Mouse (Mus musculus) megakaryocyte, adult 5-6 weeks (primary cell): ENCODE measurements around the gene Entr1. TPM values are rescaled to one million over a fixed set of nuclear protein-coding genes. Genes with fewer than 3 reads are reported as not detected.

Source experiments
- ATAC-seq: 2 replicates; pipeline ENCODE4 v1.8.0; 2016; ENCODE audit warnings: mild to moderate bottlenecking, inconsistent platforms; ENCODE audit not compliant: poor library complexity, severe bottlenecking
- total RNA-seq, 2 experiments: library from RNA; stranded (forward) in 1 of 2; stranded (reverse) in 1 of 2; fragments of 153-499, 151-499 nt in 1 of 2; fragments of 221-1000, 200-1000 nt in 1 of 2; gene quantifications; 2 replicates each; pipeline versions ENCODE4 v1.2.3 to v1.2.4; 2015 to 2017

Gene Entr1
- total RNA-seq (2015) (62.2 and 76.5 TPM in 2 replicates), total RNA-seq (2017) (60.4 and 63.4 TPM in 2 replicates)

GRCm38 (mm10) chr2:26389154-26389690 lies at the start of gene Entr1, which contains the start of gene Pmpca:
Entr1 (minus strand) TSS chr2:26389316.
Pmpca (plus strand) TSS chr2:26389339.
- ATAC-seq, result peak; percentile 97

DNA sequence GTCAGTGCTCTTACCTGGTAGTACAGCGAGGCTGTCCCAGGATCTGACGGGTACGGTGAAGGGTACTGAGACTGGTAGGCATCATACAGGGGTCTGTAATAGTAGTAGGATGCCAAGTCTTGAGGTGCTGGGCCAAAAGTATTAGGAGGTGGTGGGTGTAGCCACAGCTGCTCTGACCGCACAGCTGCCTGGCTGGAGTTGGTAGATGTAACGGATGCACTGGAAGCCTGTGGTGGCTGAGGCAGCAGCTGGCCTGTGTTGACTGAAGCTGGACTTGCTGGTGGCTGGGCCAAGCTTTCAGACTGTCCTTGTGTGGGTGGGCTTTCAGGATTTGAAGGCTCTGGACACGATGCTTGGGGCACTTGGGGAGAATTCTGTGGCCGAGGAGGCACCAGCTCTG lies 49.3 kb upstream of the Entr1 start:
- ATAC-seq, result no peak

DNA sequence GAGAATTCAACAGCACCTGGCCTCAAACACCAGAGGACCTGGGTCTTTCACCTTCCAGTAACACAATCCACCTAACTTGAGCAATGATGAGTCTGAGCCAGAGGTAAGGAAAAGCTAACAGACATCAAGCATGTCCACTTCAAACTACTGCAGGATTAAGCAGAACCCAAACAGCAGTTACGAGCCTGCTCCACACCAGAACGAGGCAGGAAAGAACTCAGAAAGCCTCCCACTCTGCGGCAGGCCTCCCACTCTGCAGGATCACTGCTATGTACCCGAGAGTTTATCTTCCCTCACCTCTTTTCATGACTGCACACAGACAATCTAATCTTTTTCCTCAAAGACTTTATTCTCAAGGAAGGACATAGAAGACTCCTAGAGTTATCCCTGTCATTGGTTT lies 48.1 kb upstream of the Entr1 start:
- no peak for ATAC-seq

DNA sequence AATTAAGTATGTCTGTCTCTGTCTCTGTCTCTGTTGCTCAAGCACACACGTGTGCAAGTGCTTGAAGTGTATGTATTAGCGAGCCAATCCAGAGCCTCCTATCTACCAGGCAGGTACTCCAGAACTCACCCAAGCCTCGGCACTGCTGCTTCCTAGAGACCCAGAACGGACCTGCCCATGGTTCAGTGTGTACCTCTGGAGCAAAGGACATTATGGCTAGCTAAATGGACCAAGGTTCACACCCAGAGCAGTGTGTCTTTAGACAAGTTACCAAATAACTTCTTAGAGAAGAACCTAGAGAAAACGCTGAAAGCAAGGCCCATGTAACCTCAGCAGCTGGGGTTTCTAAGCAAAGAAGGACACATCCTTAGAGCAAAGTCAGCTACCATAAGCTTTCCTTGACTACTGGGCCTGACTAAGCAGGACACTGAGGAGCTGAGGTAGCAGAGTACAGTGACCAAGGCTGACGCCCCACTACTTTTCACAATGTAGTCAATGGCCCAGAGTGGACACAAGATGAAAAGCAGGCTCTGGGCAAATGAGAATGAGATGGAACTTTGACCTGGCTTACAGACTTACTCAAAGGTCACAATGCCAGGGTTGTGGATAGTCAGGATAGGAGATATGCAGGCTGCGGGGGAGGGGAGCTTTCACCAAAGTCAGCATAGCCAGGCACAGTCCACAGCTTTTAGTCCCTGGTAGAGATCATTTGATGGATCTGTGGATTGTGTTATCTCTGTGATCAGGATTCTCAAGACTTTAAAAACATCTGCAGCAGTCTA lies 45.9 kb upstream of the Entr1 start:
- ATAC-seq, result no peak

- ATAC-seq, result no peak
Observed at GRCm38 (mm10) chr2:26429851-26430250, 40.7 kb upstream of the Entr1 start.

DNA sequence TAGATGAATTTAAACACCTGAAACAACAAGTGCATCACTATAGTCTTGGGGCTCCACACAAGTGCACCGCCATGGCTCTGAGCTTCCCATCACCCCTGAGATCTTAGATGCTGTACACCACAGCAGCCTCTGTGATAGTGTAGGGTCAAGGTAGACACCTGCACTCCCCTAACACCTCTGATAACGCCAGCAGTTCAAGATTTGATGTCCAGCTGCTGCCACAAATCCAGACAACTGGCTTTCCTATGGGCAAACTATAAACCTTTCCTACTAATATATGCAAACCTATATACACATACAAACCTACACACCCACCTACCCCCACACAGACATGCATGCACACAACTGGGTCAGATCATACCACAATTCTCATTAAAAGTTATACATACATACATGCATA lies 35.4 kb upstream of the Entr1 start:
- no peak for ATAC-seq

DNA sequence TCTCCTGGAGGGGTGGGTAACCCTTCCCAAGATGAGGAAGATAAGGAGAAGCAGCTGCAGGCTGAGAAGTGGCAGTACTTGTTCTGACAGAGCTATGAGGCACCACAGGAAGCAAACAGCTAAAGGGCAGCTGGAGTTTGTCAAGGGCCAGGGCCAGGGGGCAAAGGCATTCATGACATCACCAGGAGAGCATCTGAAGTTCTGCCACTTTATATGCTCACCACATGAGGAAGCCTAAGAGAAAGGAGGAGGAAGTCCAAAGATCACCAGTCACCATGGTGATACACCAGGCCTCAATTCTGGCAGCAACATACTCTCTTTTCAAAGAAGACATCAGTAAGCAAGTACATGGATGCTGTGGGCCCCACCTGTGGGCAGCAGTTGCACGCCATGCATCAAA lies 34.0 kb upstream of the Entr1 start:
- no peak for ATAC-seq

DNA sequence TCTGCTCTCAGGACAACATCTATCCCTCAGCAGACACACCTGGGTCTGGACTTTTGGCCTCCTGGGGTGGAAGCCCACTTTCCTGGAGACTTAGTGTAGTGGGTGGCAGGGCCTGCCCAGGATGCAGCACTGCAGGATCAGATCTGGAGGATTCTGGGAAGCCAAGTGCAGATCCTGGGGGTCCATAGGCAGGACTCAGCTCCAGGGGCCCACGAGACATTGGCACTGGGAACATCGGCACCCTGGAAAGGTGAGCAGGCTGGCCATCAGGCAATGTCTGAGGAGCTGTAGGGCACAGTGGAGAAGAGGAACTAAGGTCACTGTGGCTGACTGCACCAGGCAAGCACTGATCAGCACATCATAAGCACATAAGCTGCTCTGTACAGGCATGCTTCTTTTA lies 32.9 kb upstream of the Entr1 start:
- no peak for ATAC-seq

DNA sequence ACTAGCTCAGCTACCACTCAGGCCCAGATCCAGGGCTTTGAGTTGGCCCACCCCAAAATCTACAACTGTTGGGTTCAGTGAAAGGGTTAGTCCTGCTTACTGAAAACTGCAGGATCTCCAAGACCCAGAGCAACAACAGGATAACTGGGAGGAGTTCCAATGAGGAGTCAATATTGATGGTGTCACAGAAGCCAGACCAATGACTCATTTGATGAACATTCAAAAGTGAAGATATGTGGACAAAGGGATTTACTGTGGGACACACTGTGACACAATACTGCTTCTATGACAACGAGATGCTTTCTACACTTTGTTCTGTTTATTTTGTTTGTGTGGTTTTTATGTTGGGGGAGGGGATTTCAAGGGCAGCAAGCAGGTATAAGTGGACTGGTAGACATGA lies 29.0 kb upstream of the Entr1 start:
- no peak for ATAC-seq

- no peak for ATAC-seq
Observed at GRCm38 (mm10) chr2:26417066-26417465, 27.9 kb upstream of the Entr1 start.

GRCm38 (mm10) chr2:26410931-26411411 lies 21.9 kb upstream of the Entr1 start:
- ATAC-seq, result no peak

- no peak for ATAC-seq
Observed at GRCm38 (mm10) chr2:26410091-26410490, 21.0 kb upstream of the Entr1 start.

DNA sequence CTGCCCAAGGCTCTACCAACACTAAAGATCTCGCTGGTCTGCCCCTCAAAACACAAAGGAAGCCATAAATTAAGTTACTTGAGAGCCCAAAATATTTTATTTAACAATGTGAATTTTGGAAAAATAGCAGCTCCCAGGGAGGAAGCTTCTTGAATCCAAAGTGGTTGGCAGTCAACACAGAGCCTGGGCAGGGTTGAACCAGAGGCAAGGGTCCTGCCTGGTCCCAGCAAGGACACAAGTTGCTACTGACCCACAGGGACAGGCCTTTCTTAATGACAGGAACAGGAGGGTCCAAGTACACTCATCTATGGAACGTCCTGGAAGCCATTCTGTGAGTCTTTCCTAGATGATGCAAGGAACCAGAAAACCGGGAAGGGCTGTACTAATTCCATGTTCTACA lies 20.2 kb upstream of the Entr1 start:
- ATAC-seq, result no peak

GRCm38 (mm10) chr2:26408515-26409356 lies 19.6 kb upstream of the Entr1 start, which contains the start of gene Inpp5e:
Inpp5e (minus strand) TSS chr2:26409203.
- ATAC-seq, result peak; percentile 99

DNA sequence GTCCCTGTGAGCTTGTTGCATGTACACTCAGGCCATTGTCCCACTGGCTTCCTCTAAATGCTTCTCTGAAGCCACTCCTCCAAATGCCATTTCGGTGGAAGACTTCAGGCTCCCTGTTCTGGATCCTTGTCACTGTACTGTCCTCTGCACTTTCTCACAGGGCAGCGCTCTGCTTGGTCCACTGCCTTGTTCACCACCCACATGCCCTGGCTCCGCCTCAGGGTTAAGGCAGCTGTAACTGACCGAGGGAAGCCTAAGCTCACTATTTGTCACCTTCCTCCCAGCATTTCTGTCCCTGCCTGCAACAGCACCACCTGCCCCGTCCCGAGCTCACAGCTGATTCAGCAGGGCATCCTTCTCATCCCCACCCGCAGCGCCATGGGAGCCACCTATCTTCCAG lies 14.2 kb upstream of the Entr1 start:
- no peak for ATAC-seq

GRCm38 (mm10) chr2:26402265-26402664 lies 13.1 kb upstream of the Entr1 start:
- no peak for ATAC-seq

DNA sequence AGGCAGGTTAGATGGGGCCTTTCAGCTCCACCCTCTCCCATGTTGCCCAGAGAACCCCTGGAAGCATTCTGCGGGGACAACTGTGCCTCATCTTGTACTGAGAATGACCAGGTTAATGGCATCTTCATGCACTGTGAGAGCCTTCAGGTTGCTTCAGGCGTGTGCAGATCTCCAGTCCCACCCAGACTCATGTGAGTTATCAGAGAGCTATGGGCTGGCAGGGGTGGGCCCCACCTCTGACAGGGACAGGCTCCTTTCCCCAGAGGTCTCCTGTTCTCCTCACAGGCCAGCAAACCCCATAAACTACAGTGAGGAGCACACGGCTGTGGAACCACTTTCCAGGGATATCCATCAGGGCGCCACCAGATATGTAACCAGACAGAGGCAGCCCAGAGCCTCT lies 11.9 kb upstream of the Entr1 start:
- ATAC-seq, result no peak

GRCm38 (mm10) chr2:26400296-26400695 lies 11.2 kb upstream of the Entr1 start:
- ATAC-seq, result no peak

DNA sequence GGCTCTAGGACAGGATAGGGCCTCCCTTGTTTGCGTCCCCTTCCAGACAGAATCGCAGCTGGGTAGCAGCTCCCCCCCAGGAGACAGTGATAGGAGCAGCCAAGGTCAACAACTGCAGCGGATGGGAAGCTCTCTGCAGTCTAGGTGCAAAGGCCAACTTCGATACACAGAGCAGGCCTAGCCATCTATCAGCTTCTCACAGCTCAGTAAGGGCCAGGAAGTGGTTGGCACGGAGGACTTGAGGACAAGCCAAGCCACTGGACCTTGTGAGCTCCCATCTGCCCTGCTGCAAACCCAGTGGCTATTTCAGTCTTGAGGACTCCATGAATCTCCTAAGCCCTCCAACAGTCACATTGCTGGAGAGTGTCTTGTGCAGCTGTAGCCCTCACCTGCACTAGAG lies 10.5 kb upstream of the Entr1 start:
- no peak for ATAC-seq

DNA sequence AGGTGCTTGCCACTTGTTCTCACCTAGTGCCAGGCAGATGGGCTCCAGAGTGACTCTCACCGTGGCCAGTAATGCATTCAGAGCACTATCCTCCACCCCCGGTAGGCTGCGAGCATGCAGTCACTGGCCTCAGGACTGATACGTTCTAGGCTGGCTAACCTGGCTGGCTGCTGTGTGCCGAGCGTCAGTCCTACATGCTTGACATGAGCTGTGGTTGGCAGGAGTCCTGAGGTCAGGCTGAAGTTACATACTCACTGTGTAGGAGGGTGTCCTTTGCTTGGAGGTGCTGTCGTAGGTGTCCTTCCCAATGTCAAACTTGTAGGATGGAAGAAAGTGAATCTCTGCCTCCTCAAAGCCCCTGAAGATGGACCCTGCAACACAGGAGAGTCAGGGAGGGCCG lies 9.9 kb upstream of the Entr1 start:
- no peak for ATAC-seq

DNA sequence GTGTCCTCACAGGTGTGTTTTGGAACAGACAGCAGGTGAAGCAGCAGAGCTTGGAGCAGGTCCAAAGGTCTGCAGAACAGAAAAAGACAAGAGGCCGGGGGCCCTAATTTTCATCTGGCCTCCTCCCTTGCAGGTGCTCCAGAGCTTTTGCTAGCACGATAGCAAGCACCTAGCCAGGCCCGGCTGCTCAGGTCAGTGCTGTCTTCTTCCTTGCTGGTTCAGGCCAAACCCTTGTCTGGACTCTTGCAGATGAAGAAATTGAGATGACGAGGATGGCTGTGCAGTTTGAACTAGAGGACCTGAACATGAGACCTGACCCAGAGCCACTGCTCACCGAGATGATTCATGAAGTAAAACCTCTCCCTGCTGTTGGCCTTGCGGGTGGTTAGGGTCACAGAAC lies 2.5 kb upstream of the Entr1 start:
- ATAC-seq, result no peak

GRCm38 (mm10) chr2:26390954-26391353 lies 1.8 kb upstream of the Entr1 start:
- ATAC-seq, result no peak
